Mouse (Mus musculus): ENCODE measurements around the gene Nans. TPM values are rescaled to one million over a fixed set of nuclear protein-coding genes. Genes with fewer than 3 reads are reported as not detected.

Gene Nans
- polyA plus RNA-seq, 1 experiment, result 19.7 TPM

- H3K27me3 ChIP-seq (ENCODE audit: control insufficient read depth, insufficient read depth, low read length), result no peaks in the 10 kb centered on the region
- no peak for DNase-seq (ENCODE audit: low read depth in 1 of 2, low spot score in 2 of 2)
- H3K36me3 ChIP-seq (ENCODE audit: control insufficient read depth, insufficient read depth, low read length), result peaks cover 34% of the 10 kb centered on the region
- H3K4me1 ChIP-seq (ENCODE audit: control insufficient read depth, insufficient read depth, insufficient read length), result no peaks in the 10 kb centered on the region; the same call in 1 of the 2 replicates
- H3K27ac ChIP-seq (ENCODE audit: insufficient read depth, low read length), result no peak overlapping the region
- WGBS, result 97% methylated on average over 2 of the region's 2 CpGs
- no peak for TF ChIP-seq POLR2A (IDR thresholded peaks at IDR 0.05; ENCODE audit: low read depth, low read length)
- no peak for TF ChIP-seq CTCF (IDR thresholded peaks at IDR 0.05; ENCODE audit: extremely low read depth, insufficient read depth, insufficient read length, insufficient replicate concordance)
- H3K4me3 ChIP-seq (ENCODE audit: extremely low read depth, insufficient read depth, insufficient read length), result no peak overlapping the region
These were observed 31.4 kb downstream of the Nans start for GRCm38 (mm10) chr4:46520491-46520890.

GRCm38 (mm10) chr4:46521457-46521856 is 32.4 kb downstream of the Nans start:
- no peaks in the 10 kb centered on the region for H3K27me3 ChIP-seq (ENCODE audit: control insufficient read depth, insufficient read depth, low read length)
- H3K4me3 ChIP-seq (ENCODE audit: extremely low read depth, insufficient read depth, insufficient read length), result no peak overlapping the region
- 88% methylated on average over 10 of the region's 10 CpGs for WGBS
- no peak for DNase-seq (ENCODE audit: low read depth in 1 of 2, low spot score in 2 of 2)
- peaks cover 34% of the 10 kb centered on the region for H3K36me3 ChIP-seq (ENCODE audit: control insufficient read depth, insufficient read depth, low read length)
- no peaks in the 10 kb centered on the region; the same call in 1 of the 2 replicates for H3K4me1 ChIP-seq (ENCODE audit: control insufficient read depth, insufficient read depth, insufficient read length)
- no peak overlapping the region for H3K27ac ChIP-seq (ENCODE audit: insufficient read depth, low read length)
- TF ChIP-seq POLR2A (IDR thresholded peaks at IDR 0.05; ENCODE audit: low read depth, low read length) (no peak), CTCF (IDR thresholded peaks at IDR 0.05; ENCODE audit: extremely low read depth, insufficient read depth, insufficient read length, insufficient replicate concordance) (no peak)

GRCm38 (mm10) chr4:46523324-46523723 is 34.3 kb downstream of the Nans start:
- H3K27me3 ChIP-seq (ENCODE audit: control insufficient read depth, insufficient read depth, low read length), result no peaks in the 10 kb centered on the region
- peaks cover 32% of the 10 kb centered on the region for H3K36me3 ChIP-seq (ENCODE audit: control insufficient read depth, insufficient read depth, low read length)
- TF ChIP-seq CTCF (IDR thresholded peaks at IDR 0.05; ENCODE audit: extremely low read depth, insufficient read depth, insufficient read length, insufficient replicate concordance) (no peak), POLR2A (IDR thresholded peaks at IDR 0.05; ENCODE audit: low read depth, low read length) (no peak)
- peaks cover 8% of the 10 kb centered on the region for H3K4me1 ChIP-seq (ENCODE audit: control insufficient read depth, insufficient read depth, insufficient read length)
- H3K4me3 ChIP-seq (ENCODE audit: extremely low read depth, insufficient read depth, insufficient read length), result no peak overlapping the region
- no peak overlapping the region for H3K27ac ChIP-seq (ENCODE audit: insufficient read depth, low read length)
- DNase-seq (ENCODE audit: low read depth in 1 of 2, low spot score in 2 of 2), result no peak
- WGBS, result 92% methylated on average over 4 of the region's 4 CpGs

GRCm38 (mm10) chr4:46526226-46526625 is 37.2 kb downstream of the Nans start:
- DNase-seq (ENCODE audit: low read depth in 1 of 2, low spot score in 2 of 2), result no peak
- Histone ChIP-seq H3K36me3 (ENCODE audit: control insufficient read depth, insufficient read depth, low read length) (peaks cover 32% of the 10 kb centered on the region), H3K4me1 (ENCODE audit: control insufficient read depth, insufficient read depth, insufficient read length) (peaks cover 8% of the 10 kb centered on the region), H3K27ac (ENCODE audit: insufficient read depth, low read length) (no peak overlapping the region), H3K4me3 (ENCODE audit: extremely low read depth, insufficient read depth, insufficient read length) (no peak overlapping the region), H3K27me3 (ENCODE audit: control insufficient read depth, insufficient read depth, low read length) (no peaks in the 10 kb centered on the region)
- WGBS, result 72% methylated on average over 3 of the region's 3 CpGs
- TF ChIP-seq CTCF (IDR thresholded peaks at IDR 0.05; ENCODE audit: extremely low read depth, insufficient read depth, insufficient read length, insufficient replicate concordance) (no peak), POLR2A (IDR thresholded peaks at IDR 0.05; ENCODE audit: low read depth, low read length) (no peak)

- no peak for DNase-seq (ENCODE audit: low read depth in 1 of 2, low spot score in 2 of 2)
- WGBS, result 71% methylated on average over 17 of the region's 17 CpGs
- peak overlapping the region; percentile 16; the same call in 1 of the 2 replicates for H3K4me3 ChIP-seq (ENCODE audit: extremely low read depth, insufficient read depth, insufficient read length)
- peaks cover 28% of the 10 kb centered on the region for H3K36me3 ChIP-seq (ENCODE audit: control insufficient read depth, insufficient read depth, low read length)
- peak overlapping the region; percentile 53; the same call in 1 of the 2 replicates for H3K27ac ChIP-seq (ENCODE audit: insufficient read depth, low read length)
- TF ChIP-seq POLR2A (IDR thresholded peaks at IDR 0.05; ENCODE audit: low read depth, low read length) (no peak), CTCF (IDR thresholded peaks at IDR 0.05; ENCODE audit: extremely low read depth, insufficient read depth, insufficient read length, insufficient replicate concordance) (peak; percentile 19; the same call in 1 of the 2 replicates)
- H3K4me1 ChIP-seq (ENCODE audit: control insufficient read depth, insufficient read depth, insufficient read length), result peaks cover 8% of the 10 kb centered on the region
- H3K27me3 ChIP-seq (ENCODE audit: control insufficient read depth, insufficient read depth, low read length), result no peaks in the 10 kb centered on the region
These were observed 37.9 kb downstream of the Nans start for GRCm38 (mm10) chr4:46526798-46527557.

- no peak for DNase-seq (ENCODE audit: low read depth in 1 of 2, low spot score in 2 of 2)
- TF ChIP-seq CTCF (IDR thresholded peaks at IDR 0.05; ENCODE audit: extremely low read depth, insufficient read depth, insufficient read length, insufficient replicate concordance) (no peak), POLR2A (IDR thresholded peaks at IDR 0.05; ENCODE audit: low read depth, low read length) (no peak)
- Histone ChIP-seq H3K36me3 (ENCODE audit: control insufficient read depth, insufficient read depth, low read length) (peaks cover 25% of the 10 kb centered on the region), H3K4me1 (ENCODE audit: control insufficient read depth, insufficient read depth, insufficient read length) (peaks cover 8% of the 10 kb centered on the region), H3K27ac (ENCODE audit: insufficient read depth, low read length) (peak overlapping the region; percentile 53; the same call in 1 of the 2 replicates), H3K4me3 (ENCODE audit: extremely low read depth, insufficient read depth, insufficient read length) (peak overlapping the region; percentile 33; the same call in 1 of the 2 replicates), H3K27me3 (ENCODE audit: control insufficient read depth, insufficient read depth, low read length) (no peaks in the 10 kb centered on the region)
- whole genome bisulfite sequencing, result 8% methylated on average over 7 of the region's 7 CpGs
These were observed 38.5 kb downstream of the Nans start for GRCm38 (mm10) chr4:46527558-46527926.

GRCm38 (mm10) chr4:46529722-46530121 is 40.7 kb downstream of the Nans start:
- Histone ChIP-seq H3K27ac (ENCODE audit: insufficient read depth, low read length) (no peak overlapping the region), H3K4me1 (ENCODE audit: control insufficient read depth, insufficient read depth, insufficient read length) (peaks cover 18% of the 10 kb centered on the region), H3K4me3 (ENCODE audit: extremely low read depth, insufficient read depth, insufficient read length) (no peak overlapping the region), H3K27me3 (ENCODE audit: control insufficient read depth, insufficient read depth, low read length) (no peaks in the 10 kb centered on the region), H3K36me3 (ENCODE audit: control insufficient read depth, insufficient read depth, low read length) (peaks cover 18% of the 10 kb centered on the region; the same call in 1 of the 2 replicates)
- WGBS, result 82% methylated on average over 7 of the region's 7 CpGs
- TF ChIP-seq CTCF (IDR thresholded peaks at IDR 0.05; ENCODE audit: extremely low read depth, insufficient read depth, insufficient read length, insufficient replicate concordance) (no peak), POLR2A (IDR thresholded peaks at IDR 0.05; ENCODE audit: low read depth, low read length) (no peak)
- no peak for DNase-seq (ENCODE audit: low read depth in 1 of 2, low spot score in 2 of 2)
